In the genomic region with DNA sequence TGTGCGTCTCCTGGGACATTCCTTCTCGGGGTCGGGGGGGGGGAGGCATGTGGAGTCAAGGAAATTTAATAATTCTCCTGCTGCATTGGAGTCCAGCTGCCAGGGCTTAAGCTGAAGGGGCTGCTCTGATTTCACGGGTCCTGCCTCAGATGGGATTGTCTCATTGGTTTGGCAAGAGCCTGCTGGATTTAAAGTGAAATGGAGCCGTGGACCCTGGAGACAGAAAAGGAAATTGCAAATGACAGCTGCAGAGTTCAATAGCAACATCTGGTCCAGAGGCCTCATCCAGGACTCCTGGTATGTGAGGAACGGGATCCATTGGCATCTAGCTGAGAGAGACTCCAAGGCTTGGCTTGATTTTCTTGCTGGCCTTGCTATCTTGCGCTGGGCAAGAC, we compare ENCODE assay signal across 8 mouse cellular contexts.
A peak's percentile ranks its signal among the peaks of the same experiment; 100 is the strongest.
DNase-seq lines count a peak whose midpoint lies in the region; ATAC-seq and TF ChIP-seq lines count a peak whose summit lies in the region.

No protein-coding gene starts in this region.

- H3K27me3 ChIP-seq in C2C12 (ENCODE audit: control insufficient read depth, insufficient read depth, insufficient read length) = no peaks in the 10 kb centered on the region
- no peaks in the 10 kb centered on the region for H3K27me3 ChIP-seq in heart, embryonic 13.5 days (replicated peaks)
- H3K27me3 ChIP-seq in limb, embryonic 15.5 days = no peaks in the 10 kb centered on the region

- ATAC-seq in heart, embryonic 13.5 days (ENCODE audit: extremely low read depth, insufficient number of reproducible peaks, low FRiP score, low TSS enrichment) = no peak
- ATAC-seq in limb, embryonic 15.5 days (ENCODE audit: insufficient number of reproducible peaks, low FRiP score, low TSS enrichment, low read depth) = peak; percentile 86
- no peak for ATAC-seq in CD4-positive, CD25-positive, alpha-beta regulatory T cell, adult 4 months

- H3K9me3 ChIP-seq in heart, embryonic 13.5 days = no peaks in the 10 kb centered on the region
- no peaks in the 10 kb centered on the region for H3K9me3 ChIP-seq in limb, embryonic 15.5 days

- 30% methylated on average over 7 of the region's 7 CpGs for WGBS in heart, embryonic 13.5 days
- 8% methylated on average over 7 of the region's 7 CpGs for WGBS in limb, embryonic 15.5 days

- DNase-seq in embryo, embryonic 9.5 days (ENCODE audit: extremely low spot score) = peak; percentile 46
- DNase-seq in left cerebral cortex, postnatal 25 days (ENCODE audit: low spot score in 2 of 2) = no peak
- DNase-seq in adrenal gland, adult 8-10 months = no peak
- no peak for DNase-seq in frontal cortex, postnatal 25 days (ENCODE audit: low spot score in 2 of 2)

- no peaks in the 10 kb centered on the region for H3K79me3 ChIP-seq in C2C12 (ENCODE audit: low read depth)

- no peak overlapping the region for H3ac ChIP-seq in C2C12 (ENCODE audit: control insufficient read depth, insufficient read length, low read depth)

- H3K27ac ChIP-seq in heart, embryonic 13.5 days (replicated peaks) = peak overlapping the region; percentile 91
- H3K27ac ChIP-seq in limb, embryonic 15.5 days = peak overlapping the region; percentile 91

- H3K4me2 ChIP-seq in heart, embryonic 13.5 days = peak overlapping the region; percentile 54
- peak overlapping the region; percentile 37 for H3K4me2 ChIP-seq in limb, embryonic 15.5 days

- intact Hi-C loops in left cerebral cortex, postnatal 25 days (cut with DNase I) = no loop called here

- no peaks in the 10 kb centered on the region for H3K79me2 ChIP-seq in C2C12 (ENCODE audit: control insufficient read depth, insufficient read depth)

- peak overlapping the region; percentile 15 for H3K9ac ChIP-seq in heart, embryonic 13.5 days
- H3K9ac ChIP-seq in limb, embryonic 15.5 days = no peak overlapping the region

- TF ChIP-seq CTCF in C2C12 (IDR thresholded peaks at IDR 0.05; ENCODE audit: control insufficient read depth, insufficient read depth, insufficient read length) = no peak

- H3K4me1 ChIP-seq in heart, embryonic 13.5 days = peaks cover 54% of the 10 kb centered on the region
- H3K4me1 ChIP-seq in limb, embryonic 15.5 days = peaks cover 61% of the 10 kb centered on the region

- no peaks in the 10 kb centered on the region for H3K36me3 ChIP-seq in C2C12 (ENCODE audit: control insufficient read depth, insufficient read depth)
- H3K36me3 ChIP-seq in heart, embryonic 13.5 days = no peaks in the 10 kb centered on the region
- H3K36me3 ChIP-seq in limb, embryonic 15.5 days = no peaks in the 10 kb centered on the region

- no peak overlapping the region for H3K4me3 ChIP-seq in C2C12 (ENCODE audit: insufficient read depth, poor library complexity, severe bottlenecking)
- peak overlapping the region; percentile 4; the same call in 1 of the 2 replicates for H3K4me3 ChIP-seq in heart, embryonic 13.5 days
- H3K4me3 ChIP-seq in limb, embryonic 15.5 days = peak overlapping the region; percentile 2; the same call in 1 of the 2 replicates

TF ChIP-seq in C2C12, 6 proteins besides CTCF, POLR2A, EP300 and RAD21:
- TF ChIP-seq MYOD1 (IDR thresholded peaks at IDR 0.05; ENCODE audit: control insufficient read depth, insufficient read length, low read depth) (peak; percentile 97), FOSL1 (IDR thresholded peaks at IDR 0.05; ENCODE audit: insufficient read depth, low read length, poor library complexity, severe bottlenecking) (no peak), MAX (IDR thresholded peaks at IDR 0.05) (no peak), MYOG (IDR thresholded peaks at IDR 0.05; ENCODE audit: control insufficient read depth, extremely low read depth, insufficient read length) (no peak), USF1 (IDR thresholded peaks at IDR 0.05; ENCODE audit: low read depth) (no peak), CEBPB (IDR thresholded peaks at IDR 0.05; ENCODE audit: low read depth) (no peak)
